Mouse (Mus musculus) ES-E14 (cell line): ENCODE results near the gene Grin2a.

ENCODE experiments used
- HCFC1 ChIP-seq: IDR thresholded peaks from 2 replicates; pipeline ENCODE4 v1.6.1; 2012; ENCODE audit warnings: low read length, inconsistent platforms, borderline replicate concordance; ENCODE audit not compliant: insufficient read depth
- ZC3H11A ChIP-seq: IDR thresholded peaks from 2 replicates; pipeline ENCODE4 v1.6.1; 2012; ENCODE audit warnings: low read depth, mild to moderate bottlenecking, inconsistent platforms, low read length, borderline replicate concordance

DNA sequence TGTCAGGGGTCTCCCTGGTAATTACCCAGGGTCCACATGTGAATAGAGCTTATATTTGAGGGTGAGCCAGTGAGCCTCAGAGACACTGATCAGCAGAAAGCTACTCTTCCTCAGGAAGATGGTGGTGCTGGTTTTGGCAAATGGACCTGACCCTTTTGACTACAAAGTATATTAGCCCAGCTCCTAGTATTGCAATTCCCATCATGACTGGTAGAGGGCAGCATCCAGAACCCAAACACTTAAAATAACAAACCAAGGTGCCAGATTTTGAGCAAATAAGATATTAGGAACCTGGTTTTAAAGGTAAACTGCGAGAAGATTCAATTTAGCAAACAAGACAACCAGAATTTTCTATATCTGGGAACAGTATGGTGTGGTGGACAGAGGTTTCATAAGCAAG is 14.4 kb upstream of the Grin2a start:
- TF ChIP-seq HCFC1 (no peak), ZC3H11A (no peak)
